Mouse (Mus musculus) embryonic facial prominence, embryonic 12.5 days (tissue): ENCODE data around the gene Grik3. TPM values are rescaled to one million over a fixed set of nuclear protein-coding genes. Genes with fewer than 3 reads are reported as not detected.

Experiments
- ATAC-seq: fragments of 200-750 bp; cut with Nextera tagmentation; 2 replicates; pipeline ENCODE4 v1.8.0; 2017; ENCODE audit not compliant: insufficient number of reproducible peaks, insufficient read depth, low FRiP score, low TSS enrichment
- H3K27ac ChIP-seq: fragments of 300-500 bp; sonication (generic); 2 replicates; pipeline ENCODE4 v1.5.1; 2016; ENCODE audit warnings: mild to moderate bottlenecking
- H3K27me3 ChIP-seq: fragments of 300-500 bp; sonication (generic); 2 replicates; pipeline ENCODE4 v1.6.1; 2016; ENCODE audit warnings: mild to moderate bottlenecking, moderate library complexity
- H3K36me3 ChIP-seq: fragments of 300-500 bp; sonication (generic); 2 replicates; pipeline ENCODE4 v1.6.1; 2016; ENCODE audit warnings: mild to moderate bottlenecking
- H3K4me1 ChIP-seq: fragments of 300-500 bp; sonication (generic); 2 replicates; pipeline ENCODE4 v1.6.1; 2016
- H3K4me2 ChIP-seq: fragments of 300-500 bp; sonication (generic); replicated peaks from 2 replicates; pipeline ENCODE4 v1.6.1; 2016; ENCODE audit warnings: mild to moderate bottlenecking, moderate library complexity
- H3K4me3 ChIP-seq: fragments of 300-500 bp; sonication (generic); 2 replicates; pipeline ENCODE4 v1.5.1; 2016; ENCODE audit warnings: mild to moderate bottlenecking
- H3K9ac ChIP-seq: fragments of 300-500 bp; sonication (generic); 2 replicates; pipeline ENCODE4 v1.6.1; 2016; ENCODE audit warnings: mild to moderate bottlenecking, moderate library complexity
- H3K9me3 ChIP-seq: fragments of 300-500 bp; sonication (generic); 2 replicates; pipeline ENCODE4 v1.6.1; 2016; ENCODE audit warnings: mild to moderate bottlenecking, moderate library complexity
- WGBS: fragments of 180-500 bp; shearing (Covaris S2); methylation state at CpG from one replicate; pipeline ENCODE4 v1.1.7; 2016; 5-methylcytosine and 5-hydroxymethylcytosine counted together
- polyA plus RNA-seq: library from polyadenylated mRNA; unstranded; fragments of >200 nt; fragmentation: Nextera tagmentation; extraction: Ambion mirVana; gene quantifications from 2 replicates; pipeline ENCODE4 v1.2.1, GENCODE M21; 2016

Gene Grik3
- polyA plus RNA-seq, 1 experiment from 2014 or later: 0.32 TPM

GRCm38 (mm10) chr4:125718429-125719140, 228.1 kb downstream of the Grik3 start:
- Histone ChIP-seq H3K27ac (no peak overlapping the region), H3K9ac (no peak overlapping the region), H3K4me3 (no peak overlapping the region), H3K4me2 (no peak overlapping the region), H3K27me3 (no peaks in the 10 kb centered on the region), H3K4me1 (0 out of 2 replicates have a peak, but pooled peaks cover 1% of the 10 kb centered on the region), H3K9me3 (no peaks in the 10 kb centered on the region), H3K36me3 (no peaks in the 10 kb centered on the region)
- ATAC-seq: no peak
- 41% methylated on average over 18 of the region's 18 CpGs for WGBS

- Histone ChIP-seq H3K27me3 (peaks cover 43% of the 10 kb centered on the region), H3K9me3 (no peaks in the 10 kb centered on the region), H3K9ac (no peak overlapping the region), H3K4me2 (no peak overlapping the region), H3K4me3 (no peak overlapping the region), H3K27ac (no peak overlapping the region), H3K36me3 (no peaks in the 10 kb centered on the region), H3K4me1 (peaks cover 38% of the 10 kb centered on the region)
- no peak for ATAC-seq
- whole genome bisulfite sequencing: 90% methylated on average over 1 of the region's 1 CpGs
These were observed 235.7 kb downstream of the Grik3 start for GRCm38 (mm10) chr4:125726241-125726640.

- H3K9me3 ChIP-seq: no peaks in the 10 kb centered on the region
- H3K27me3 ChIP-seq: peaks cover 50% of the 10 kb centered on the region
- no peak overlapping the region for H3K4me3 ChIP-seq
- ATAC-seq: no peak
- H3K9ac ChIP-seq: no peak overlapping the region
- 23% methylated on average over 10 of the region's 10 CpGs for WGBS
- no peak overlapping the region for H3K27ac ChIP-seq
- peaks cover 38% of the 10 kb centered on the region for H3K4me1 ChIP-seq
- no peak overlapping the region for H3K4me2 ChIP-seq
- H3K36me3 ChIP-seq: no peaks in the 10 kb centered on the region
These were observed 236.5 kb downstream of the Grik3 start for GRCm38 (mm10) chr4:125727030-125727429.

- H3K4me3 ChIP-seq: no peak overlapping the region
- H3K36me3 ChIP-seq: no peaks in the 10 kb centered on the region
- peaks cover 38% of the 10 kb centered on the region for H3K4me1 ChIP-seq
- WGBS: 23% methylated on average over 4 of the region's 4 CpGs
- H3K27ac ChIP-seq: no peak overlapping the region
- no peak for ATAC-seq
- H3K27me3 ChIP-seq: peaks cover 50% of the 10 kb centered on the region
- H3K9ac ChIP-seq: no peak overlapping the region
- no peaks in the 10 kb centered on the region for H3K9me3 ChIP-seq
- peak overlapping the region; percentile 46 for H3K4me2 ChIP-seq
These were observed 237.1 kb downstream of the Grik3 start for GRCm38 (mm10) chr4:125727626-125728025.

- Histone ChIP-seq H3K4me1 (peaks cover 38% of the 10 kb centered on the region), H3K9me3 (no peaks in the 10 kb centered on the region), H3K36me3 (no peaks in the 10 kb centered on the region), H3K27me3 (peaks cover 50% of the 10 kb centered on the region), H3K4me3 (0 out of 2 replicates have a peak overlapping the region, but pooled peaks have one; percentile 2), H3K4me2 (peak overlapping the region; percentile 46), H3K9ac (no peak overlapping the region), H3K27ac (no peak overlapping the region)
- 10% methylated on average over 15 of the region's 15 CpGs for WGBS
- ATAC-seq: no peak
These were observed 237.8 kb downstream of the Grik3 start for GRCm38 (mm10) chr4:125728091-125728863.

GRCm38 (mm10) chr4:125729305-125730220, 239.1 kb downstream of the Grik3 start:
- Histone ChIP-seq H3K4me1 (peaks cover 35% of the 10 kb centered on the region), H3K27me3 (peaks cover 53% of the 10 kb centered on the region), H3K4me2 (peak overlapping the region; percentile 46), H3K9ac (no peak overlapping the region), H3K27ac (no peak overlapping the region), H3K36me3 (no peaks in the 10 kb centered on the region), H3K9me3 (no peaks in the 10 kb centered on the region), H3K4me3 (peak overlapping the region; percentile 24)
- WGBS: 4% methylated on average over 38 of the region's 38 CpGs
- peak; percentile 47; the same call in 1 of the 2 replicates for ATAC-seq

GRCm38 (mm10) chr4:125730751-125731150, 240.3 kb downstream of the Grik3 start:
- Histone ChIP-seq H3K27me3 (peaks cover 53% of the 10 kb centered on the region), H3K9me3 (no peaks in the 10 kb centered on the region), H3K9ac (no peak overlapping the region), H3K36me3 (no peaks in the 10 kb centered on the region), H3K4me1 (peaks cover 35% of the 10 kb centered on the region), H3K4me2 (no peak overlapping the region), H3K27ac (no peak overlapping the region), H3K4me3 (no peak overlapping the region)
- no peak for ATAC-seq
- 87% methylated on average over 6 of the region's 6 CpGs for WGBS

- H3K27ac ChIP-seq: no peak overlapping the region
- no peak for ATAC-seq
- no peak overlapping the region for H3K9ac ChIP-seq
- no peaks in the 10 kb centered on the region for H3K4me1 ChIP-seq
- H3K9me3 ChIP-seq: no peaks in the 10 kb centered on the region
- H3K36me3 ChIP-seq: no peaks in the 10 kb centered on the region
- no peak overlapping the region for H3K4me2 ChIP-seq
- H3K4me3 ChIP-seq: no peak overlapping the region
- H3K27me3 ChIP-seq: peaks cover 5% of the 10 kb centered on the region; the same call in 1 of the 2 replicates
- 54% methylated on average over 4 of the region's 4 CpGs for WGBS
These were observed 246.3 kb downstream of the Grik3 start for GRCm38 (mm10) chr4:125736783-125737182.

GRCm38 (mm10) chr4:125738825-125739224, 248.3 kb downstream of the Grik3 start:
- WGBS: 78% methylated on average over 4 of the region's 4 CpGs
- Histone ChIP-seq H3K36me3 (no peaks in the 10 kb centered on the region), H3K27ac (no peak overlapping the region), H3K9ac (no peak overlapping the region), H3K9me3 (no peaks in the 10 kb centered on the region), H3K4me2 (no peak overlapping the region), H3K4me1 (no peaks in the 10 kb centered on the region), H3K27me3 (peaks cover 3% of the 10 kb centered on the region; the same call in 1 of the 2 replicates), H3K4me3 (no peak overlapping the region)
- ATAC-seq: no peak

GRCm38 (mm10) chr4:125742162-125742571, 251.7 kb downstream of the Grik3 start:
- no peak overlapping the region for H3K4me3 ChIP-seq
- no peaks in the 10 kb centered on the region for H3K36me3 ChIP-seq
- ATAC-seq: no peak
- no peaks in the 10 kb centered on the region for H3K9me3 ChIP-seq
- H3K27me3 ChIP-seq: no peaks in the 10 kb centered on the region
- no peak overlapping the region for H3K27ac ChIP-seq
- H3K4me2 ChIP-seq: no peak overlapping the region
- H3K4me1 ChIP-seq: no peaks in the 10 kb centered on the region
- WGBS: 86% methylated on average over 16 of the region's 16 CpGs
- no peak overlapping the region for H3K9ac ChIP-seq

- no peaks in the 10 kb centered on the region for H3K27me3 ChIP-seq
- H3K4me3 ChIP-seq: no peak overlapping the region
- no peak for ATAC-seq
- H3K4me2 ChIP-seq: no peak overlapping the region
- H3K27ac ChIP-seq: no peak overlapping the region
- H3K9ac ChIP-seq: no peak overlapping the region
- no peaks in the 10 kb centered on the region for H3K4me1 ChIP-seq
- no peaks in the 10 kb centered on the region for H3K36me3 ChIP-seq
- H3K9me3 ChIP-seq: no peaks in the 10 kb centered on the region
- 67% methylated on average over 3 of the region's 3 CpGs for WGBS
These were observed 255.4 kb downstream of the Grik3 start for GRCm38 (mm10) chr4:125745902-125746301.
